Mouse (Mus musculus) olfactory bulb, adult 2 months (tissue): ENCODE measurements at regions not wholly inside any gene's neighbourhood (a gene's known extent, or its start where the extent isn't known, plus 50 kb on each side); places are given as distances from the start of the nearest gene placed in this dataset.

Experiments used
- H3K27ac ChIP-seq: fragments of 200-500 bp; 2 replicates; pipeline ENCODE4 v1.5.1; 2012; ENCODE audit warnings: low read depth, low read length; ENCODE audit not compliant: insufficient read depth
- H3K4me1 ChIP-seq: fragments of 200-500 bp; 2 replicates; pipeline ENCODE4 v1.6.1; 2012; ENCODE audit warnings: low read length; ENCODE audit not compliant: control insufficient read depth, insufficient read depth
- H3K4me3 ChIP-seq: fragments of 200-500 bp; 2 replicates; pipeline ENCODE4 v1.5.1; 2012; ENCODE audit warnings: mild to moderate bottlenecking, low read depth, low read length, moderate library complexity; ENCODE audit not compliant: insufficient read depth
- CTCF ChIP-seq: fragments of 200-500 bp; IDR thresholded peaks from 2 replicates; pipeline ENCODE4 v1.5.1; 2012; ENCODE audit warnings: low read depth, mild to moderate bottlenecking, low read length, moderate library complexity; ENCODE audit not compliant: insufficient read depth
- POLR2A ChIP-seq: fragments of 200-500 bp; IDR thresholded peaks from 2 replicates; pipeline ENCODE4 v1.6.1; 2012; ENCODE audit warnings: mild to moderate bottlenecking, low read depth, low read length, moderate library complexity; ENCODE audit not compliant: insufficient read depth
- WGBS: fragments of 180-500 bp; shearing (Covaris S2); methylation state at CpG from one replicate; pipeline ENCODE4 v1.1.7; 2018; 5-methylcytosine and 5-hydroxymethylcytosine counted together

GRCm38 (mm10) chr3:105130228-105130627, 63.6 kb downstream of the 4930564D02Rik start:
- 94% methylated on average over 4 of the region's 4 CpGs for WGBS
- H3K4me3 ChIP-seq = no peak overlapping the region
- H3K27ac ChIP-seq = no peak overlapping the region
- TF ChIP-seq POLR2A (no peak), CTCF (no peak)
- H3K4me1 ChIP-seq = 0 out of 2 replicates have a peak, but pooled peaks cover 2% of the 10 kb centered on the region

- no peak overlapping the region for H3K27ac ChIP-seq
- TF ChIP-seq POLR2A (no peak), CTCF (no peak)
- 0 out of 2 replicates have a peak, but pooled peaks cover 2% of the 10 kb centered on the region for H3K4me1 ChIP-seq
- WGBS = 87% methylated on average over 6 of the region's 6 CpGs
- H3K4me3 ChIP-seq = no peak overlapping the region
Observed at GRCm38 (mm10) chr3:105131053-105131452, 64.4 kb downstream of the 4930564D02Rik start.

GRCm38 (mm10) chr3:105133011-105133410, 66.4 kb downstream of the 4930564D02Rik start:
- H3K4me1 ChIP-seq = 0 out of 2 replicates have a peak, but pooled peaks cover under 1% of the 10 kb centered on the region
- WGBS = 94% methylated on average over 4 of the region's 4 CpGs
- H3K4me3 ChIP-seq = no peak overlapping the region
- TF ChIP-seq POLR2A = no peak
- no peak for TF ChIP-seq CTCF
- H3K27ac ChIP-seq = no peak overlapping the region

GRCm38 (mm10) chr3:105141170-105141971, 74.7 kb downstream of the 4930564D02Rik start:
- WGBS = 84% methylated on average over 14 of the region's 14 CpGs
- no peak overlapping the region for H3K4me3 ChIP-seq
- peaks cover 6% of the 10 kb centered on the region for H3K4me1 ChIP-seq
- no peak overlapping the region for H3K27ac ChIP-seq
- TF ChIP-seq CTCF (no peak), POLR2A (no peak)

GRCm38 (mm10) chr3:105142631-105143030, 76.0 kb downstream of the 4930564D02Rik start:
- no peak overlapping the region for H3K27ac ChIP-seq
- H3K4me1 ChIP-seq = peaks cover 6% of the 10 kb centered on the region
- H3K4me3 ChIP-seq = no peak overlapping the region
- TF ChIP-seq CTCF (no peak), POLR2A (no peak)

GRCm38 (mm10) chr3:105151475-105152157, 85.0 kb downstream of the 4930564D02Rik start:
- Histone ChIP-seq H3K27ac (no peak overlapping the region), H3K4me3 (no peak overlapping the region), H3K4me1 (peaks cover 12% of the 10 kb centered on the region)
- WGBS = 24% methylated on average over 11 of the region's 11 CpGs
- TF ChIP-seq CTCF (peak; percentile 73; the same call in 1 of the 2 replicates), POLR2A (no peak)

- TF ChIP-seq CTCF (no peak), POLR2A (no peak)
- WGBS = 11% methylated on average over 1 of the region's 1 CpGs
- Histone ChIP-seq H3K4me1 (peaks cover 12% of the 10 kb centered on the region), H3K27ac (no peak overlapping the region), H3K4me3 (no peak overlapping the region)
Observed at GRCm38 (mm10) chr3:105152158-105152541, 85.5 kb downstream of the 4930564D02Rik start.

- Histone ChIP-seq H3K4me1 (no peaks in the 10 kb centered on the region), H3K4me3 (no peak overlapping the region), H3K27ac (no peak overlapping the region)
- TF ChIP-seq CTCF = no peak
- TF ChIP-seq POLR2A = no peak
- WGBS = 89% methylated on average over 2 of the region's 2 CpGs
Observed at GRCm38 (mm10) chr3:105158376-105158775, 91.7 kb downstream of the 4930564D02Rik start.

- no peak overlapping the region for H3K27ac ChIP-seq
- WGBS = 56% methylated on average over 2 of the region's 2 CpGs
- peaks cover 5% of the 10 kb centered on the region for H3K4me1 ChIP-seq
- TF ChIP-seq POLR2A (no peak), CTCF (no peak)
- H3K4me3 ChIP-seq = no peak overlapping the region
Observed at GRCm38 (mm10) chr3:105165355-105165754, 98.7 kb downstream of the 4930564D02Rik start.
